ENCODE assay signal across 8 mouse cellular contexts in the genomic region with DNA sequence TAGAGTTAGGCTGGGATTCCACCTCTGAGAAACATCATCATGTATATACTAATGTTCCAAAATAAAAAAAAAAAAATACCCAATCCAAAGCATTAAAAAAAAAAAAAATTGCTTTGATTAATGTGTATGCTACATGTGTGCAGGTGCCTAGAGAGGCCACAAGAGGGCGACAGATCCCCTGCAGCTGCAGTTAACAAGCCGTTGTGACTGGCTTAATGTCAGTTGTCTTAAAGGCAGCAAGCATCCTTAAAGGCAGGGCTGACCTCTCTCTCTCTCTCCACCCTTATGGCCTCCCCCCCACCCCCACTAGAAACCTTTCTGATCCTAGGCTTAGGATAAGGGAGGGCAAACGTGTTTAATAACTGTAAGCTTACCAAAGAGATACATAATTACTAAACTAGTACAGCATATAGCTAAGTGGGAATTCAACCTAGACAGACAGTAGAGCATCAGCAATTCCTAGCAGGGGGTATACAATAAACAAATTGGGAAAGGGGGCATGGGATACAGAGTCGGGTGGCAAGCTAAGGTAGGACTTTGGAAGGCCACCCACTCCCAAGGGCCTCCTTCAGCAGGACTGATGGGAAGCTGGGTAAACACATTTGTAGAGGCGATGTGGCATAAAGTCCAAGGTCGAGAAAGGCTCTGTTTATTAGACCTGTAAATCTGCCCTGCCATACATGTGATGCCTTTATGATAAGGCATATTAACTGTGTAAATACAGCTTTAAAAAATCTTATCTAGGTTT. TPM values are rescaled to one million over a fixed set of nuclear protein-coding genes. Genes with fewer than 3 reads are reported as not detected.
DNase-seq lines count a peak whose midpoint lies in the region; ATAC-seq and TF ChIP-seq lines count a peak whose summit lies in the region.

No protein-coding gene starts in this region.

- H3K27ac ChIP-seq in heart, embryonic 12.5 days (ENCODE audit: poor library complexity, severe bottlenecking): no peak overlapping the region
- H3K27ac ChIP-seq in bone marrow macrophage, adult 2 months (ENCODE audit: insufficient read depth, low read depth, low read length): no peak overlapping the region
- no peak overlapping the region for H3K27ac ChIP-seq in kidney, embryonic 14.5 days (ENCODE audit: low read depth, low read length)

- TF ChIP-seq POLR2A in bone marrow macrophage, adult 2 months (IDR thresholded peaks at IDR 0.05; ENCODE audit: borderline replicate concordance, low read depth, low read length): no peak

- H3K4me1 ChIP-seq in heart, embryonic 12.5 days (replicated peaks): no peaks in the 10 kb centered on the region
- no peaks in the 10 kb centered on the region for H3K4me1 ChIP-seq in bone marrow macrophage, adult 2 months (ENCODE audit: control insufficient read depth, insufficient read depth, low read length)
- no peaks in the 10 kb centered on the region for H3K4me1 ChIP-seq in kidney, embryonic 14.5 days (ENCODE audit: control insufficient read depth, insufficient read depth, low read length)

- intact Hi-C loops in heart, postnatal 10 days (cut with DNase I): no loop called here

- TF ChIP-seq CTCF in bone marrow macrophage, adult 2 months (IDR thresholded peaks at IDR 0.05; ENCODE audit: low read depth, low read length): peak; percentile 40

- no peak overlapping the region for H3K4me2 ChIP-seq in heart, embryonic 12.5 days
- no peak overlapping the region for H3K4me2 ChIP-seq in kidney, embryonic 14.5 days (replicated peaks; ENCODE audit: low read depth, low read length)

- WGBS in heart, embryonic 12.5 days: 55% methylated on average over 6 of the region's 6 CpGs
- WGBS in kidney, embryonic 14.5 days: 38% methylated on average over 6 of the region's 6 CpGs

- no peaks in the 10 kb centered on the region for H3K9me3 ChIP-seq in heart, embryonic 12.5 days (replicated peaks)
- H3K9me3 ChIP-seq in kidney, embryonic 14.5 days (ENCODE audit: control insufficient read depth, low read length): no peaks in the 10 kb centered on the region

- H3K9ac ChIP-seq in heart, embryonic 12.5 days: no peak overlapping the region
- no peak overlapping the region for H3K9ac ChIP-seq in kidney, embryonic 14.5 days (ENCODE audit: low read depth, low read length)

- no peaks in the 10 kb centered on the region for H3K27me3 ChIP-seq in heart, embryonic 12.5 days (replicated peaks)
- no peaks in the 10 kb centered on the region for H3K27me3 ChIP-seq in kidney, embryonic 14.5 days (ENCODE audit: control insufficient read depth, insufficient read depth, low read length)

- peak; percentile 5 to 25 for DNase-seq in heart, postnatal 10 days
- peak; percentile 15 for DNase-seq in B cell, adult 2 months
- peak; percentile 52 for DNase-seq in retina, postnatal 1 day
- DNase-seq in cerebellum, adult 9-10 months: no peak
- no peak for DNase-seq in urinary bladder, postnatal 4 days (ENCODE audit: low spot score in 2 of 2)

- H3K4me3 ChIP-seq in heart, embryonic 12.5 days: no peak overlapping the region
- H3K4me3 ChIP-seq in bone marrow macrophage, adult 2 months (ENCODE audit: insufficient read depth, low read length): no peak overlapping the region
- H3K4me3 ChIP-seq in kidney, embryonic 14.5 days (ENCODE audit: low read length): no peak overlapping the region

- H3K36me3 ChIP-seq in heart, embryonic 12.5 days: no peaks in the 10 kb centered on the region
- no peaks in the 10 kb centered on the region for H3K36me3 ChIP-seq in kidney, embryonic 14.5 days (ENCODE audit: control insufficient read depth, insufficient read depth, low read length)

- no peak for ATAC-seq in heart, embryonic 12.5 days (ENCODE audit: insufficient number of reproducible peaks, low FRiP score)
- peak; percentile 43; the same call in 1 of the 2 replicates for ATAC-seq in kidney, embryonic 14.5 days (ENCODE audit: low FRiP score, low TSS enrichment)

RNA-seq across cellular contexts. Expression of gene Cyp2u1, which starts 45.0 kb away (rescaled TPM):
- 10 to 100 TPM; 28.7 to 29.2 TPM for total RNA-seq in heart, postnatal 10 days (2021)
- polyA plus RNA-seq in heart, embryonic 12.5 days (2016; fragmentation: Nextera tagmentation; extraction: Ambion mirVana): 8.2 and 8.5 TPM in 2 replicates
- 0.31 and 0.56 TPM in 2 replicates for polyA plus RNA-seq in bone marrow macrophage, adult 2 months (2012; ENCODE audit: insufficient read depth, insufficient read length, missing spikeins)
- polyA plus RNA-seq in kidney, embryonic 14.5 days (2014; fragmentation: Nextera tagmentation; extraction: Ambion mirVana): 1.4 and 2.4 TPM in 2 replicates

Comparison
In these comparisons a context has a peak if more than half of its experiments do, and no peak if none do; other contexts are left out.
1. DNase-seq: peak in heart, postnatal 10 days (2 of 2), B cell, adult 2 months (2 of 2) and retina, postnatal 1 day (single experiment); none in cerebellum, adult 9-10 months (single experiment) and urinary bladder, postnatal 4 days (0 of 2).